Mouse (Mus musculus): Measurements from ENCODE around the gene Nufip2.
A peak's percentile ranks its signal among the peaks of the same experiment; 100 is the strongest.
"Not testable (repeated sequence)": the region's sequence is repeated elsewhere in the genome, so short reads cannot be mapped to it uniquely, and the experiment has no call there.

Gene Nufip2

GRCm38 (mm10) chr11:77685383-77686265 is at the start of gene Nufip2:
Nufip2 (plus strand) TSS chr11:77686155.
- peak; percentile 99 for DNase-seq

- DNase-seq: no peak
These were observed 44.6 kb upstream of the Nufip2 start for GRCm38 (mm10) chr11:77641390-77641789.

GRCm38 (mm10) chr11:77645481-77645880 is 40.5 kb upstream of the Nufip2 start:
- DNase-seq: no peak

GRCm38 (mm10) chr11:77648878-77649277 is 37.1 kb upstream of the Nufip2 start:
- DNase-seq: no peak

GRCm38 (mm10) chr11:77652484-77652883 is 33.5 kb upstream of the Nufip2 start:
- DNase-seq: no peak

GRCm38 (mm10) chr11:77653406-77654190 is 32.4 kb upstream of the Nufip2 start:
- not testable (repeated sequence) for DNase-seq

GRCm38 (mm10) chr11:77659986-77660385 is 26.0 kb upstream of the Nufip2 start:
- DNase-seq: no peak

GRCm38 (mm10) chr11:77663639-77664038 is 22.3 kb upstream of the Nufip2 start:
- no peak for DNase-seq

GRCm38 (mm10) chr11:77664046-77664445 is 21.9 kb upstream of the Nufip2 start:
- no peak for DNase-seq

- not testable (repeated sequence) for DNase-seq
These were observed 20.6 kb upstream of the Nufip2 start for GRCm38 (mm10) chr11:77665384-77665783.

GRCm38 (mm10) chr11:77666766-77667165 is 19.2 kb upstream of the Nufip2 start:
- DNase-seq: not testable (repeated sequence)

- DNase-seq: no peak
These were observed 13.2 kb upstream of the Nufip2 start for GRCm38 (mm10) chr11:77672746-77673145.

GRCm38 (mm10) chr11:77673428-77673991 is 12.4 kb upstream of the Nufip2 start:
- no peak for DNase-seq

- no peak for DNase-seq
These were observed 5.9 kb upstream of the Nufip2 start for GRCm38 (mm10) chr11:77680018-77680417.

- DNase-seq: no peak
These were observed 1.1 kb upstream of the Nufip2 start for GRCm38 (mm10) chr11:77684896-77685295.

GRCm38 (mm10) chr11:77686346-77686840 is 438 bp downstream of the Nufip2 start:
- DNase-seq: peak; percentile 32

GRCm38 (mm10) chr11:77686841-77687540 is 1.0 kb downstream of the Nufip2 start:
- peak; percentile 60 for DNase-seq

GRCm38 (mm10) chr11:77687541-77688131 is 1.7 kb downstream of the Nufip2 start:
- DNase-seq: peak; percentile 54

GRCm38 (mm10) chr11:77693026-77693425 is 7.1 kb downstream of the Nufip2 start:
- DNase-seq: no peak

GRCm38 (mm10) chr11:77697232-77697631 is 11.3 kb downstream of the Nufip2 start:
- no peak for DNase-seq

GRCm38 (mm10) chr11:77705920-77706319 is 20.0 kb downstream of the Nufip2 start:
- no peak for DNase-seq

- DNase-seq: peak; percentile 12
These were observed 23.1 kb downstream of the Nufip2 start for GRCm38 (mm10) chr11:77709039-77709438.

Measured in kidney, adult 11 months (tissue).